Mouse (Mus musculus) gastrocnemius, postnatal 4 days (tissue): ENCODE measurements around the gene Rnaseh2a. TPM values are rescaled to one million over a fixed set of nuclear protein-coding genes. Genes with fewer than 3 reads are reported as not detected.

Experiments used
- DNase-seq, 2 experiments: peaks; one replicate each; pipeline ENCODE4 v3.0.0; 2021 to 2022; ENCODE audit warnings: low spot score in 2 of 2, mixed read lengths in 2 of 2
- total RNA-seq, 2 experiments: library from RNA; stranded (reverse); gene quantifications; 2 replicates each; pipeline ENCODE4 v1.2.3; 2021

The Rnaseh2a gene
- total RNA-seq, 2 experiments from 2014 or later, result 38.7 to 45.2 TPM

DNA sequence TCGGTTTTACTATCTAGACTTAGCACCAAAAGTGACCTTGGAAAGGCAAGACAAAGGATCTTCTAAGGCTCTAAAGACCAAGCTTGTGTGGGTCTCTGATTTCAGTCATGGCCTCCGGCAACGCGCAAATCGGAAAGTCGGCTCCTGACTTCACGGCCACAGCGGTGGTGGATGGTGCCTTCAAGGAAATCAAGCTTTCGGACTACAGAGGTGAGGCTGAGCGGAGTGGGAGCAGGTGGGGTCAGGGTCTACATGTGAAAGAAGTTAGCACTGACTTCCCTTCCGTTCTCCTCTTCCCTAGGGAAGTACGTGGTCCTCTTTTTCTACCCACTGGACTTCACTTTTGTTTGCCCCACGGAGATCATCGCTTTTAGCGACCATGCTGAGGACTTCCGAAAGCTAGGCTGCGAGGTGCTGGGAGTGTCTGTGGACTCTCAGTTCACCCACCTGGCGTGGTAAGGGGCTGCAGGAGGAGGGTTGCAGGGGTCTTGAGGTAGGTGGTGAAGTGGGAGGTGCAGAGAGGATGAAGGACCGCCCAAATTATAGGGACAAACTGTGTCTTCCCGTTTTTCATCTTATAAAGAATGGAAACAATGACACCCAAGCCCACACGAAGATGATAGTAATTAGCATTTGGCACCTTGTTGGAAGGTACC lies 696 bp upstream of the Rnaseh2a start:
- no peak for DNase-seq

DNA sequence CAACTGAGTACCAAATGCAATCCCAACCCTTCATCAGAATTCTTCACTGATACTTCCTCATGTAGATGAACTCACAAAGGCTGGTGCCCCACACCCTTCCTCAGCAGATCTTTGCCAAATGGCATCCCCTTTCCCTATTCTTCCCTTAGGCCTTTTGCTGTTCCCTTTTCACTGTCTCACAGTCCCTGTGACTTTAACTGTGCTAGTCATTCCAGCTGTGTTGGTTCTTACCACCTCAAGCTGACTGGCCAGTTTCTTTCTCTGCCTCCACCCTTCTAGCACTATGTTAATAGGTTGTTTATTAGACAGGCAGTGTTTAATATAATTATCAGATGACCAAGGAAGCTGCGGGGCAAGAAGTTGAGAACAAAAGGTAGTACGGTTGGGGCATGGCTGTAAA lies 917 bp downstream of the Rnaseh2a start:
- no peak for DNase-seq

DNA sequence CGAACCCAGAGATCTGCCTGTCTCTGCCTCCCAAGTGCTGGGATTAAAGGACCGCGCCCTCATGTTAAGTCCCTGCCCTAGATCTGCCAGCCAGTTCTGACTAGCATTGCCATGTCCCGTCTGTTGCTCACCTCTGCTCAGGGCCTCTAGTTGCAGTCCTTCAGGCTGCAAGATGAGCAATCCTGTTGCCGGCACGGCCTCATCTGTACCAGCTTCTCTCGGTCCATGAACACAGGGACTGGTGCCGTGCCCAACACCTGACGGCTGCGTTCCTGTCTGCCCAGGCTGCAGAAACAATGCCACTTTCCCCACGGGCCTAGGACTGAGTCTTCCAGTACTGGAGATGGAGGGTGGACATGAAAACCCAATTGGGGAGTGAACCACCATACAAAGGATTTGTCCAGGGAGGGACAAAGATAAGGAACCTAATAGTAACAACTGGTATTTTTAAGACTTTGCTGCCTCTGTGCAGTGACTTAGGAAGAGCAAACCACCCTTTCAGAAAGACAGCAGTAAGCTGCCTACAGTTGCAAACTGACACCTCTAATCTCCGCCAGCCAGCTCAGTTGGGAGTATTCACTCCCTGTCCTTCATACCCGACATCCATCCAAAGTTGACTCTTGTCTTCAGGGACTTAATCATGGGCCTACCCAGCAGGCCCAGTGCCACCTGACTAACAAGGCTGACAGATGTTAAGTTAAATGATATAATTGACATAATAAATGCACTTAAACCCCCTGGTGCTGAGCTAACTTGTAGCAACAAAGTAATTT lies 1.8 kb downstream of the Rnaseh2a start:
- DNase-seq, result no peak

DNA sequence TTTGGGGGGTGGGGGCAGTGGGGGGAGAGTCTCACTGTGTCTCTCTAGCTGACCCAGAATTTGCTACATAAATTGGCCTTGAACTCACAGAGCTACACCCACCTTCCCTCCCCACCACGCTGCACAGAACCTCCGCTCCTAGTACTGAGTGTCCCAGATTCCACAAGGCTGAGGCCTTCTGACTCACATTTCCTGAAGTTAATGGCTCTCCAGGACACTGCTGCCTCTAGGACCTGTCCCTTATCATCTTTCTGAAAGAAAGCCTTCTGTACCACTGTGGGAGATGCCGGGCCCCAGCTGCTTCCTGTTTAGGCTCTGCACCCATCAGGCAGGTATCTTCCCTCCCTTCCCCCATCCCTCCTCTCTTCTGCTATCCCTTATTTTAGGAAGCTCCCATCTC lies 3.0 kb downstream of the Rnaseh2a start:
- no peak for DNase-seq

DNA sequence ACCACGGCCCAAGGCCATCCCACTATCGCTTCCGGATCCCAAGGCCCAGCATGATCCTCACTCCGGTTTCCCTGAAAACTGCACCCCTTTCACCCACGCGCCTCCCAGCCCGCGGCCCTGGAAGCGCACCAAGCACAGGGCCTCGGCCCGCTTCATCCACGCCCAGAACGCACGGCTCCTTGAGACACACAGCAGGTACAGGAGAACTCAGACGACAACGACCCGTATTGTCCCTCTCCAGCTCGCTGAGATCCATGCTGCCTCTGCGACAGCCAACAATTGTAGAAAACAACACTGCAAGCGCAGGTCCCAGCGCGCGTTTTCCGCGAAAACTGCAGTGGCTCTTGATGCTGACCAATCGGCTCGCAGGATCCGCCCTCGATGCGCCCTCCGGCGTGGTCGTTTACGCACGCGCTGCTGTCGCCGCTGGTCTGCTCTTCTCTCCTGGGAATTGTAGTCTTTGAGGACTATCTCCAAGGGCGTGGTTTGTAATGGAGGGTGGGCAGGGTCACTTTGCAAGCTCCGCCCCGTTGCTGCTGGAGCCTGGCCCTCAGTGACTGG lies 3.8 kb downstream of the Rnaseh2a start:
- DNase-seq, result peak; percentile 73 to 89

DNA sequence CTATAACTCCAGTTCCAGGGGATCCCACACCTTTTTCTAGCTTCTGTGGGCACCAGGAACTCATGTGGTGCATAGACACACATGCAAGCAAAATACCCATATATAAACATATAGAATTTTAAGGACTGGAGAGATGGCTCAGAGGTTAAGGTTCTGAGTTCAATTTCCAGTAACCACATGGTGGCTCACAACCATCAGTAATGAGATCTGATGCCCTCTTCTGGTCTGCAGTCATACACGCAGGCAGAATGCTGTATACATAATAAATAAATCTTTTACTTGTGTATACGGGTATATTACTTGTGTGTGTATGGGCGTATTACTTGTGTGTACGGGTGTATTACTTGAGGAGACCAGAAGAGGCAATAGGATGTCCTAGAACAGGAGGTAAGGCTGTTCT lies 5.6 kb downstream of the Rnaseh2a start:
- no peak for DNase-seq

DNA sequence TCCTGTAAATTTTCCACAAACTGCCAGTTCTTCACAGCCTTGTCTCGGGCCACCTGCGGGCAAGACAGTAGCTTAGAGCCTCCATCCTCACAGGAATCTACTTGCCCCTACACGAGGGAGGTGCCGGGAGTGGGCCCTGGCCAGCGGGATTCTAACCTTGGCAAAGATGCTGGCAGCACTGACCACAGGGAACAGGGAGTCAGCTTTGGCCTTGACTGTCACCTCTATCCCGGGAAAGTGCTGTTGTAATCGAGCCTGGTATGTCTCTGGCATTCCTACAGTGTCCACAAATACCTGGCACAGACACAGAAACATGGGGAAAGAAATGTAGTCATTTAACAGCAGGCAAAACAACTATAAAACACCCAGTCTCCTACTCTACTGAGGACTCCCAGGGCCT lies 9.8 kb downstream of the Rnaseh2a start:
- no peak for DNase-seq

DNA sequence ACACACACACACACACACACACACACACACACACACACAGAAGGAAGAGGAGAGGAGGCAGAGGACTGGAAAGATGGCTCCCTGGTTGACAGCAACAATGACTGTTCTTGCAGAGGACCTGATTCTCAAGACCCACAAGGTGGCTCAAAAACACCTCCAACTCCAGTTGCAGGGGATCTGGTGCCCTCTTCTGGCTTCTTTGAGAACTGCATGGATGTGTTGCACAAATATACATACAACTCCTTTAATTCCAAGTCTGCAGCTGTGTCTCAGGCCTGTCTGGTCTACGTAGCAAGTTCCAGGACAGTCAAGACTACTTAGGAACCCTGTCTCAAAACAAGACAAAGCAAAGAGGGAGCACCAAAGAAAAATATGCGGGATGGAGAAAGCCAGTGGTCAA lies 12.8 kb downstream of the Rnaseh2a start:
- DNase-seq, result no peak

DNA sequence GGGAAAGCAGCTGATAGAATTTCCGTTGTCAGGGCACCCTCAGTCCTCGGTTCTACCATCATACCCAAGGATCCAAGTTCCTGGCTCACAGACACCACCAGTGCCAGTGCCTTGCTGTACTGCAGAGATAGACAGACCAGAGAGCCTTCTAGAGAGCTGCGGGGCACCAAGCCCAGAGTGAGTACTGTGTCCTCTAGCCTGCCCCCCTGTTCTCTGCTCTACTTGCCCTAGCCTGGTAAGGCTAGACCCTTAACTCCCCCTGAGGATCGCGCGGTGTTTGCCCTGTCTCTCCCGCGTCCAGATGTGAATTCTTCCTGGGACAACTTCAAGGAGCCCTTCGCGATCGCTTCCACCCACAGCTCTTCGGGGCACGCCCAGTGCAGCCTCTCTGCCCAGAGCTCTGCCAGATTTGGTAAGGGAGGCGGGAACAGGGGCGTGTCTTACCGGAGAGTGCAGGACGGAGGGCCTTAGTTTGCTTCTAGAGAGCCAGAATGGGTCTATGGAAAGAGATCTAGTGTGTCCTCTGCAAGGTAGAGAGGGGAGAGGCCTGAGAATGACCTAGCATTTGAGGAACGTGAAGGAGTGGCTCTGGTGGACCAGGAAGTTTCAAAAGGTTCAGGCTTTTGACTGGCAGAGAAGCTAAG lies 16.8 kb downstream of the Rnaseh2a start:
- no peak for DNase-seq

DNA sequence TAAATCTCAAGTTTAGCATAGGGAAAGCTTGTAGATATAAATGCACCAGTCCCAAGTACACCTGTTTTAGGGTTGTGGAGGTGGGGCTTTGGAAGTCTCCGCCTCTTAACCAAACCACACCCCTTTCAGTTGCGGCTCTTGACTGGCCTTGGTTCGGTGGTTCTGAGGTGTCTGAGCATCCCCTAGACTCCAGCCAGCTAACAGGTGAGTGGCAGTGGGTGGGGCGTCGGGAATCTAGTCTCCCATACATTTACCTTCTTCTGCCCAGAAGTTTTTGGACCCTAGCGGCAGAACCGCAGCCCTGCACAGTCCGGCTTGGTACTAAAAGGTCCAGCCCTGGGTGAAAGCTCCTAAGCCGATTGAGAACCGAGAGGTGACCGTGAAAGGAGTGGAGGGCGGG lies 19.8 kb downstream of the Rnaseh2a start:
- no peak for DNase-seq

DNA sequence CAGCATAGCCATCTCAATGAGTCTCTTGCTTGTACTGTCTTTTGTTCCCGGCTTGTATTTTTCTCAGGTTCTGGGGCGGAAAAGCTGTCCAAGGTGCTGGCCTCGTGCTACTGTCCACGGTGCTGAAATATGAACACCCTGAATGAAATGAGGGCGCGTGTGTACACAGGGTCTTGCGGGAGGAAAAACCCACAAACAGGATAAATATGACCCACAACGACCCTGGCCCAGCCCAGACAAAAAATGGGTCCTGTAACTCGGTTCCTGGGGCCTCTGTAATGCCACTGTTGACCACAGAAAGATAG lies 22.4 kb downstream of the Rnaseh2a start:
- DNase-seq, result no peak

DNA sequence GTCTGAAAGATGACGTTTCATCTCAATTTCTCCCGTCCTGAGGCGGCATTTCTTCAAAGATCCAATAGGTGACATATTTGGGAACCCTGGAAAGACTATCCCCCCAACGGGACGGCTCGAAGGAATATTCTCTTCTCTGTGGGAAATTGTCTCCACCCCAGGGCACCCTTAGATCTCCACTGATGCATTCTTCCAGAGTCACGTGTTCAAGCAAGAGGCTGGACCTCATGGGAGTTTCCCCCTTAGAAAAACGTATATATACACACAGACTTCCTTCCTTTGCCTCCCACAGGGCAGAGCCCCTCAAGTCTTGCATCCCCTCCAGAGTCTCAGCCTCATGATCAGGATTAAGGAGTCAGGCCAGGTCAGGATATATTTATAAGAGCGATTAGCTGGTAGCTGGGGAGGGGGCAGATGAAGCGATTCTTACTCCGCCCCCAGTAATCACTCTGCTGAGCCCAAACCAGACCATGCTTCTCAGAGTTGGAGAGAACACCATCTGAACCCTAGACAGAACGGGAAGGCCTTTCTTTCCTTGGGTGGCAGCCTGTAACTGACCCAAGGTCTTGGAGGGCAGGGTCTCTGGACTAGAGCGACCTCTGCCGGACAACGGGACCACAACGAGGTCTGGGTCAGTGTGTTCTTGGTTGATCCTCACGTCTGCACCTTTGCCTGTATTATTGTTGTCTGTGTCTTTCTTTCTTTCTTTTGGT lies 22.9 kb downstream of the Rnaseh2a start, which contains the start of gene Rtbdn:
Rtbdn (plus strand) TSS at position 464 of the 713 bp plus-strand sequence.
- DNase-seq, result no peak

DNA sequence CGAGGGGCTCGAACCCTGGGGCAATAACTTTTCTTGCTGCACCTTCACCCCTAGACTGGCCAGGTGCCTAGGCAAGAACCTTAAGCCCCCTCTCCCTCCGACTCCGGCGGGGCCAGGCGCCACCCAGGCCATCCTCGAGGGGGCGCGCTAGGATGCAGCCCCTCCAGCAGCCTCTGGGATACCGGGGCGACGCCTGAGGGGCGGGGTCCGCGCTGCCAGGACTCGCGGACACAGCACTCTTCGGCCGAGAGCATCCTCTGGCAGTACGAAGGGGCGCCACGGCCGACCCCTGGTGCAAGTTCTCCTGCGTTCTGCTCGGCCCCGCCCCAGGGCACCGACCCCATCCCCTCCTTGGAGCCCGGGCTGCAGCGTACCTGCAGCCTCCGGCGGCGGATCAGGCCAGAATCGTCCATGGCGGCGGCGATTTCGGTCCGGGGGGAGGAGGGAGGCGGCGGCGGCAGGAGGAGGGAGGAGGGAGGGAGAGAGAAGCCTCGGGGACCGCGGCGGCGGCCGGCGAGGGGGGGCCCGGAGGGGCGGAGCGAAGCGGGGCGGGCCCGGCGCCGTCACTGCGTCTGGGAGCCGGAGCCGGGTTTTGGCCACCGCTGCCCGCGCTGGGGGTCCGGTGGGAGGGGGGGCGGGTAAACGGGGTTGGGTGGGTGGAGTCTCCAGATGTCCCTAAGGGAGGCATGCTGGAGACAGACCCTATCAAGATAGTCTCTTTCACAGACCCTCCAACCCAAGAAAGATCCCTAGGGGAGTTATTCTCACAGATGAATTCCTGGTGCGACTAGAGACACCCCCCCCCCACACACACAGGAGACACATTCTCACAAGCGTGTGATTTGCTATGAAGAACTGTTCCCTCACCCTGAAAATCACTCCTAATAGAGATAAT lies 23.7 kb downstream of the Rnaseh2a start:
- no peak for DNase-seq

DNA sequence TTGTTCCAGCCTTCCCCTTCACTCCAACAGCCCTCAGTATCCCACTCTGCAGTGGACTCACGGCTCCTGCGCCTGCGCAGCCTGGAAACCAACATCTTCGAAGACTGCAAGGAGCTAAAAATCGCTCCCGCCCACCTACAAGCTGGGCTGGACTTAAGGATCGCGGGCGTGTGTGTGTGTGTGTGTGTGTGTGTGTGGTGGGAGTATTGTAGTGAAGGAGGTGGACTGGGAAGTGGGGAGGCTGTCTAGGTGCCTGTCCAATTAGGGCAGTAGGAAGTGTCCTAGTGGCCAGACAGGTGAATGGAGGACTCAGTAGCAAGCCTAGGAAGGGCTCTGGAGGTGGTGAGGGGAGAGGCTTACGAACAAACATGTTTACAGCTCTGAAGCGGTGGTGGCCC lies 24.3 kb downstream of the Rnaseh2a start:
- DNase-seq, result no peak

DNA sequence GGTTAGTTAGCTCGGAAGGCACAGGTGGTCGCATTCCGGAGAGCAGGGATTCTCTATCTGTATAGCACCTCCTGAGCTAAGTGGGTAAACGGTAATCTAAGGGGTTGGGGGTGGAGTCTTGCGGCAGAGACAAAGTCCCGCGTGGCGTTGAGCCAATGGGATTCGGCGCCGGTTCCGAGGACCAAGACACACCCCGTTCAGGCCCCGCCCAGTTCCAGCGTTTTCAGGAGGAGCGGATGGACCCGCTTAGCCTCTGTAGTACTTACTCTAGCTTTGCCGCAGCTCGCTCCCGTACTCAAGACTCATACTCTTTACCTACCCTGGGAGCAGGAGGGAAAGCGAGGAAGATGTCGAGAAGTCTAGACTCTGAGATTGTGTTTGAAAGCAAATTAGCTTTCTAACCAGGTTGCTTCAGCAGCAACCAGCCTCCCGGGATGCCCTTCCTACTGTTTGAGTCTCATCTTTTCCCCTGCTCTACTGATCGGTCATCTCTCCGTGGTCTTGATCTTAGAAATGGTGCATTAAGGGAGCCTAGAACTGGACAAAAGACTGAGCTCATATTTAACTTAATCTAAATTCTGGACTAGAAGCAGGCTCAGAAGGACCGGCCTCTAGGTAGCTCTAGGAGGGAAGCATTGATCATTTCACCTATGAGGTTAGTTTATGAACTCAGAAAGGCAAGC lies 24.9 kb downstream of the Rnaseh2a start:
- DNase-seq, result no peak

DNA sequence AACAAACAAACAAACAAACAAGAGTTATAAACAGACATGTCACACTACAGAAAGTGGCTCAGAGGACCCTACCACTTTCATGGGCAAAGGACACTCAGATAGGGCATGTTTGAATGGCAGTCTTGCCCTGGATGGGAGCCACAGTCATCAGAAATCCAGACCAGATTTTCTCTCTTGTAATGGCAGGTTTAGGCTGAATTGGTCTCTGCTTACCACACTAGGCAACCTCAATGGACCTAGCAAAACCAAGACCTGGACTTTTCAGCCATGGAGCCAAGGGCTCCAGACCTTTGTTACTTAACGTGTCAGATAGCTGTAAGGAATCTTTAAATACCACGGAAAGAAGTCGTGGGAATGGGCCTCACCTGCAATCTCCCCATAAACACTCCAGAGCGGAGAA lies 25.9 kb downstream of the Rnaseh2a start:
- DNase-seq, result no peak

DNA sequence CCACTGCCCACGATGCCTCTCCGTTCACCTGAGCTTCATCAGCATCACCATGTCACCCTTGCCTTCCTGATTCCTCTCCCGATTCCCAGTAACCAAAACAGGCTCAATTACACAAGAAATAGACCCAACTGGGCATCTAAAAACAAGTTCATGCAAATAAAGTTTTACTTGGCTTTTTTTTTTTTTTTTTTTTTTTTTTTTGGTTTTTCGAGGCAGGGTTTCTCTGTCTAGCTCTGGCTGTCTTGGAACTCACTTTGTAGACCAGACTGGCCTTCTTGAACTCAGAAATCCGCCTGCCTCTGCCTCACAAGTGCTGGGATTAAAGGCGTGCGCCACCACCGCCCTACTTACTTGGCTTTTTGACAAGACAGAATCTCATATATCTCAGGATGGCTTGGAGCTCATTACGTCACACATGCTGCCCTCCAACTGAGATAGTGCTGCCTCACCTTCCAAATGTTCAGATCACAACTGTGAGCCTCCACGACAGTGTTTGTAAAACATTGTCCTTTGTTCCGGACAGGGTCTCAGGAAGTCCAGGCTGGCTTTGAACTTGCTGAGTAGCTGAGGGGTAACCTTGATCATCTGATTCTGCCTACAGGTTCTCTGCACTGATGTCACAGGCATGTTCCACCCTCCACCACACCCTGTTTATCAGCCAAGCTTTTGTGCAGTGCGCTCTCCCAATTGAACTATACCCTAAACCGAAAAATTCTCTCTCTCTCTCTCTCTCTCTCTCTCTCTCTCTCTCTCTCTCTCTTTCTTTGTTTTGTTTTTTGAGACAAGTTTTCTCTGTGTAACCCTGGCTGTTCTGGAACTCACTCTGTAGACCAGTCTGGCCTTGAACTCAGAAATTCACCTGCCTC lies 31.7 kb downstream of the Rnaseh2a start:
- no peak for DNase-seq

DNA sequence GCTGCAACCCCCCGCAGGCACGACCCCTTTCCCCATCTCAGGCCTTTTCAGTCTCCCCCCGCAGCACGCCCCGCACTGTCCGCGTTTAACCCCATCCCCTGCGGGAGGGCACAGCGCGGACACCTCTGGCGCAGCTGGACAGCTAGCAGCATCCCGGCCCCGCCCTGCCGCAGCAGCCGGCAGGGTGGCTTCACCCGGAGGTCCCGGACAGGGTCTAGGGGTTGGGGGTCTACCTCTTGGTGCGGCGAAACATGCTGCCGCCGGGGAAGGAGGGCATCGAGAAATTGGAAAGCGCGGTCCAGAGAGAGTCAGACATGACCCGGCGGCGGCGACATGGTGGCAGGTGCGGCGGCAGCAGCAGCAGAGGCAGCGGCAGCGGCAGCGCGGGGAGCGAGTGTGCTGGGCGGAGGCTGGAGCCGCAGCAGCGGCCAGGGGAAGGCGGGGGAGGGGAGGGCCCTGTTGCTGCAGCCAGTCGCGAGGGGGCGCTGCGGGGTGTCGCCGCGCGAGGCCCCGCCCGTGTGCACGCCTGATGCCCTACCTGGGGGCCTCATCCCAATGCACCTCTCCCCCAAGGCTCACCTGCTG lies 32.5 kb downstream of the Rnaseh2a start, which contains the start of gene Mast1:
Mast1 (minus strand) TSS at position 398 of the 585 bp plus-strand sequence.
- peak in 1 of 2 experiments; percentile 51 for DNase-seq
